Mouse (Mus musculus) liver, adult 2 months (tissue): ENCODE results near the gene Agmat. TPM values are rescaled to one million over a fixed set of nuclear protein-coding genes. Genes with fewer than 3 reads are reported as not detected.
"Not testable (repeated sequence)": the region's sequence is repeated elsewhere in the genome, so short reads cannot be mapped to it uniquely, and the experiment has no call there.

Experiments
- DNase-seq: peaks from one replicate; pipeline ENCODE4 v3.0.0-alpha.2; 2011; ENCODE audit warnings: low read depth, low spot score; ENCODE audit errors: extremely low read depth
- H3K27ac ChIP-seq: fragments of 200-500 bp; replicated peaks from 2 replicates; pipeline ENCODE4 v1.5.1; 2012; ENCODE audit warnings: low read depth, mild to moderate bottlenecking, control low read depth, inconsistent platforms, low read length; ENCODE audit not compliant: insufficient read depth
- H3K27me3 ChIP-seq: fragments of 200-500 bp; 2 replicates; pipeline ENCODE4 v1.6.1; 2012; ENCODE audit warnings: mild to moderate bottlenecking, moderate library complexity, low read length, inconsistent platforms; ENCODE audit not compliant: control insufficient read depth, insufficient read depth
- H3K36me3 ChIP-seq: fragments of 200-500 bp; 2 replicates; pipeline ENCODE4 v1.6.1; 2012; ENCODE audit warnings: low read length, inconsistent platforms; ENCODE audit not compliant: control insufficient read depth, insufficient read depth
- H3K4me1 ChIP-seq: fragments of 200-500 bp; 2 replicates; pipeline ENCODE4 v1.6.1; 2011; ENCODE audit warnings: low read length; ENCODE audit not compliant: control insufficient read depth, insufficient read depth
- H3K4me3 ChIP-seq: fragments of 200-500 bp; 2 replicates; pipeline ENCODE4 v1.5.1; 2011; ENCODE audit warnings: low read depth, mild to moderate bottlenecking, control low read depth, low read length, moderate library complexity; ENCODE audit not compliant: insufficient read depth
- H3K79me2 ChIP-seq: fragments of 200-500 bp; 2 replicates; pipeline ENCODE4 v1.6.1; 2012; ENCODE audit warnings: inconsistent platforms, mild to moderate bottlenecking, low read length, moderate library complexity; ENCODE audit not compliant: control insufficient read depth, insufficient read depth
- H3K9ac ChIP-seq: fragments of 200-500 bp; 2 replicates; pipeline ENCODE4 v1.6.1; 2012; ENCODE audit warnings: low read depth, mild to moderate bottlenecking, control low read depth, inconsistent platforms, low read length
- CTCF ChIP-seq: fragments of 200-500 bp; IDR thresholded peaks from 2 replicates; pipeline ENCODE4 v1.5.1; 2011; ENCODE audit warnings: low read depth, low read length, control low read depth
- POLR2A ChIP-seq: fragments of 200-500 bp; IDR thresholded peaks from 2 replicates; pipeline ENCODE4 v1.6.1; 2011; ENCODE audit warnings: low read length, control low read depth; ENCODE audit not compliant: insufficient read depth; ENCODE audit errors: extremely low read depth
- WGBS: fragments of 180-500 bp; shearing (Covaris S2); methylation state at CpG from one replicate; pipeline ENCODE4 v1.1.7; 2018; 5-methylcytosine and 5-hydroxymethylcytosine counted together
- polyA plus RNA-seq: library from polyadenylated mRNA; depleted of rRNA; stranded (reverse); fragments of >200 nt; gene quantifications from 2 replicates; pipeline ENCODE4 v1.2.3, GENCODE M21; 2012
- total RNA-seq: library from RNA; depleted of rRNA; stranded (reverse); fragments of >200 nt; gene quantifications from 2 replicates; pipeline ENCODE4 v1.2.3, GENCODE M21; 2014

Agmat gene
- total and polyA plus RNA-seq, 2 experiments, result 164 to 487 TPM

GRCm38 (mm10) chr4:141769501-141770160, 23.2 kb downstream of the Agmat start:
- no peaks in the 10 kb centered on the region for H3K79me2 ChIP-seq
- no peaks in the 10 kb centered on the region for H3K27me3 ChIP-seq
- H3K27ac ChIP-seq, result no peak overlapping the region
- TF ChIP-seq POLR2A, result no peak
- TF ChIP-seq CTCF, result no peak
- H3K36me3 ChIP-seq, result peaks cover 27% of the 10 kb centered on the region
- DNase-seq, result no peak
- no peak overlapping the region for H3K4me3 ChIP-seq
- 0 out of 2 replicates have a peak, but pooled peaks cover 2% of the 10 kb centered on the region for H3K4me1 ChIP-seq
- 32% methylated on average over 8 of the region's 8 CpGs for whole genome bisulfite sequencing
- no peak overlapping the region for H3K9ac ChIP-seq

DNA sequence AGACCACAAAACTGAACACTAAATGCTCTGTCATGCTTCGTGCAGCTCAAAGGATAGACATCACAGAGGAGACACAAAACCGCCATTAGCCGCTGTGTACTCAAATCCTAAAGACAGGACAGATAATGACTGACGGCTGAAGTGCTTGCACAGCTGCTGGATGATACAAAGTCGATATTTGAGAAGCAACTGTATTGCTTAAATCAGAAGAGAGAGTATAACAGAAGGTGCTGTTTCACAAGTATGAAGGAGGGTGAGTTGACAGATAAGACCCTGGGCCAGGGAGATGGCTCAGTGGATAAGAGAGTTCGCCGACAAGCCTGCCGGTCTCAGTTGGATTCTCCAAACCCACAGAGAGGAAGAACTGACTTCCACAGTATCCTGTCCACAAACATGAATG, 25.4 kb downstream of the Agmat start:
- no peak overlapping the region for H3K27ac ChIP-seq
- H3K4me1 ChIP-seq, result no peaks in the 10 kb centered on the region
- H3K27me3 ChIP-seq, result no peaks in the 10 kb centered on the region
- TF ChIP-seq CTCF, result no peak
- TF ChIP-seq POLR2A, result no peak
- H3K79me2 ChIP-seq, result no peaks in the 10 kb centered on the region
- no peak overlapping the region for H3K9ac ChIP-seq
- no peak overlapping the region for H3K4me3 ChIP-seq
- no peak for DNase-seq
- WGBS, result 95% methylated on average over 8 of the region's 8 CpGs
- H3K36me3 ChIP-seq, result peaks cover 43% of the 10 kb centered on the region

GRCm38 (mm10) chr4:141773019-141773418, 26.5 kb downstream of the Agmat start:
- H3K79me2 ChIP-seq, H3K4me3 ChIP-seq, H3K27ac ChIP-seq, H3K4me1 ChIP-seq, H3K27me3 ChIP-seq, DNase-seq, H3K9ac ChIP-seq: not testable (repeated sequence)
- H3K36me3 ChIP-seq, result peaks cover 44% of the 10 kb centered on the region
- 96% methylated on average over 4 of the region's 4 CpGs for WGBS

DNA sequence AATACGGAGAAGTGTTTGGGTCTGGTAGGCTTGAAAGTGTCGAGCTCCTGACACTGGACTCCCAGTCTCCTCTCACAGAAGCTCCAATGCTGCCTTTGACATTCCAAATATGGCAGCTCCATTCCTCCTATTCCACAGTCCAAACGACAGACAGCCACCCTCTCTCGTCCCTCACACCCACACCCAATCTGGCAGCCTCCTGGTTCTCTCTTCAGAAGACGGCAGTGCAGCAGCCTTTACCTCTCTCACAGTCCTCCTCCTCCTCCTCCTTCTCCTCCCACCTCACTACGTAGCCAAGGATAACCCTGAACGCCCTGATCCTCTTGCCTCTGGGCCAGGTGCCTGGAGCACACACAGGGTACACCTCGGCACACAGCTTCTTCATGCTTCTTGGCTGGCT, 33.4 kb downstream of the Agmat start:
- H3K4me3 ChIP-seq, result no peak overlapping the region
- H3K4me1 ChIP-seq, result no peaks in the 10 kb centered on the region
- no peaks in the 10 kb centered on the region for H3K79me2 ChIP-seq
- DNase-seq, result no peak
- H3K27me3 ChIP-seq, result no peaks in the 10 kb centered on the region
- peaks cover 26% of the 10 kb centered on the region for H3K36me3 ChIP-seq
- no peak for TF ChIP-seq POLR2A
- TF ChIP-seq CTCF, result no peak
- WGBS, result 95% methylated on average over 8 of the region's 8 CpGs
- H3K9ac ChIP-seq, result no peak overlapping the region
- no peak overlapping the region for H3K27ac ChIP-seq

DNA sequence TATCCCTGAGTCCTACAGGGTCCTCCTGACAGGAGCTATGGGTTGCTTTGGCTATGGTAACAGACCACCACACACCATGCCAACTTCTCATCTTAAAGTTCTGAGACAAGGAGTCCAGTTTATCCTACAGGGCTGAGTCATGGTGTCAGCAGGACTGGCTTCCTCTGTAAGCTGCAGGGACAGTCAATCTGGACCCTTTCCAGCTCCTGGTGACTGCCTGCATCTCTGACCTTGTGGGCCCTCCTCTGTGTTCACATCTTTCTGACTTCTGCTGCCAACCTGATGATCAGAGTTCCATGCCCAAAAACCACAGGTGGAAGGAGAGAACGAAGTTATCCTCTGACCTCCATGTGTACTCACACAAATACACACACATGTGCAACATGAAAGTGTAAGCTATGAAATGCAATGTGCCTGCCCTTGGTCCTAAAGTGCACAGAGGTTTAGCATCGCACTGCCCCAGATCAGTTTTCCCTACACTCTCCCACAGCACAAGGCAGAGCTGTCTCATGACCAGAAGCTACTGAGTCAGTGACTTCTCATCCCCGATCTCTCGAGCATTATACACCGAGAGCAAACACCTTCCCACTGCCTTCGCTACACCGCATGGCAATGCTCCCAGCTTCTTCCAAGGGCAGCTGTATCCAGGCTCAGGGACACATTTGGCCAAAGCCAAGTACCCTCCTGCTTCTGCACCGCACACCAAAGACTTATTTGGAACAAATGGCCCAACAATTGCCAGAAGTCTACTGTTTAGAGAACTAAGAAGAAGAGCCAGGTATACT, 34.9 kb downstream of the Agmat start:
- 90% methylated on average over 8 of the region's 8 CpGs for WGBS
- Histone ChIP-seq H3K36me3 (peaks cover 15% of the 10 kb centered on the region), H3K9ac (no peak overlapping the region)

GRCm38 (mm10) chr4:141784835-141785234, 38.4 kb downstream of the Agmat start:
- TF ChIP-seq CTCF (no peak), POLR2A (no peak)
- H3K4me3 ChIP-seq, result no peak overlapping the region
- H3K4me1 ChIP-seq, result peaks cover 3% of the 10 kb centered on the region; the same call in 1 of the 2 replicates
- H3K79me2 ChIP-seq, result peaks cover 2% of the 10 kb centered on the region; the same call in 1 of the 2 replicates
- H3K36me3 ChIP-seq, result peaks cover 10% of the 10 kb centered on the region; the same call in 1 of the 2 replicates
- H3K27me3 ChIP-seq, result no peaks in the 10 kb centered on the region
- no peak overlapping the region for H3K27ac ChIP-seq
- no peak for DNase-seq
- 90% methylated on average over 5 of the region's 5 CpGs for WGBS
- H3K9ac ChIP-seq, result no peak overlapping the region

More for the DNA sequence above, 34.9 kb downstream of the Agmat start:
- no peak overlapping the region for H3K27ac ChIP-seq
- peaks cover 2% of the 10 kb centered on the region; the same call in 1 of the 2 replicates for H3K79me2 ChIP-seq
- no peak for DNase-seq
- no peaks in the 10 kb centered on the region for H3K4me1 ChIP-seq
- H3K4me3 ChIP-seq, result no peak overlapping the region
- H3K27me3 ChIP-seq, result no peaks in the 10 kb centered on the region
- TF ChIP-seq POLR2A, result no peak
- no peak for TF ChIP-seq CTCF
